Mouse (Mus musculus) MEL (cell line): ENCODE data around the gene Prkx.

ENCODE experiments used
- CHD2 ChIP-seq: IDR thresholded peaks from 2 replicates; pipeline ENCODE4 v1.6.1; 2011; ENCODE audit warnings: low read length, improper control_type of control experiment
- CTCF ChIP-seq, 3 experiments: IDR thresholded peaks in 2 of 3; conservative IDR thresholded peaks in 1 of 3; 2 replicates each; pipeline ENCODE4 v1.5.1; 2011 to 2012; ENCODE audit warnings: low read length in 3 of 3, low read depth in 2 of 3, mild to moderate bottlenecking in 2 of 3, improper control_type of control experiment in 1 of 3, inconsistent platforms in 1 of 3, mixed read lengths in 1 of 3, moderate library complexity in 1 of 3; ENCODE audit not compliant: control insufficient read depth in 1 of 3, insufficient read depth in 1 of 3, poor library complexity in 1 of 3, severe bottlenecking in 1 of 3
- E2F4 ChIP-seq: IDR thresholded peaks from 2 replicates; pipeline ENCODE4 v1.6.1; 2011; ENCODE audit warnings: low read depth, low read length, improper control_type of control experiment, borderline replicate concordance
- EP300 ChIP-seq, 2 experiments: IDR thresholded peaks; 2 replicates each; pipeline ENCODE4 v1.6.1; 2011; ENCODE audit warnings: improper control_type of control experiment in 2 of 2, low read length in 2 of 2, low read depth in 1 of 2, mild to moderate bottlenecking in 1 of 2
- GATA1 ChIP-seq: IDR thresholded peaks from 2 replicates; pipeline ENCODE4 v1.6.1; 2011; ENCODE audit warnings: low read depth, low read length, improper control_type of control experiment
- HCFC1 ChIP-seq: IDR thresholded peaks from 2 replicates; pipeline ENCODE4 v1.6.1; 2012; ENCODE audit warnings: low read depth, mild to moderate bottlenecking, inconsistent platforms, low read length, improper control_type of control experiment, moderate library complexity
- POLR2A ChIP-seq, 2 experiments: IDR thresholded peaks; 2 replicates each; pipeline ENCODE4 v1.6.1; 2011 to 2012; ENCODE audit warnings: low read length in 2 of 2, mild to moderate bottlenecking in 2 of 2, control low read depth in 1 of 2, improper control_type of control experiment in 1 of 2, low read depth in 1 of 2, moderate library complexity in 1 of 2; ENCODE audit not compliant: control insufficient read depth in 1 of 2, insufficient read depth in 1 of 2, poor library complexity in 1 of 2
- POLR2AphosphoS5 ChIP-seq: IDR thresholded peaks from 2 replicates; pipeline ENCODE4 v1.6.1; 2012; ENCODE audit warnings: low read depth, borderline replicate concordance, mild to moderate bottlenecking, inconsistent platforms, low read length, moderate library complexity, mixed read lengths
- TBP ChIP-seq: IDR thresholded peaks from 2 replicates; pipeline ENCODE4 v1.8.0; 2011; ENCODE audit warnings: low read depth, low read length, improper control_type of control experiment
- TCF12 ChIP-seq: IDR thresholded peaks from 2 replicates; pipeline ENCODE4 v1.6.1; 2014; ENCODE audit warnings: low read depth, mild to moderate bottlenecking, inconsistent platforms, low read length, improper control_type of control experiment, moderate library complexity
- USF1 ChIP-seq: IDR thresholded peaks from 2 replicates; pipeline ENCODE4 v1.6.1; 2014; ENCODE audit warnings: low read depth, mild to moderate bottlenecking, inconsistent platforms, low read length, improper control_type of control experiment, moderate library complexity

GRCm38 (mm10) chrX:77794962-77795857 is 868 bp downstream of the Prkx start:
- TF ChIP-seq CTCF (IDR thresholded peaks at IDR 0.05 in 2 of 3, conservative IDR thresholded peaks at IDR 0.05 in 1 of 3; ENCODE audit: control insufficient read depth in 1 of 3, insufficient read depth in 1 of 3, low read depth in 2 of 3, low read length in 3 of 3, poor library complexity in 1 of 3, severe bottlenecking in 1 of 3), result no peak
- TF ChIP-seq HCFC1, result no peak
- no peak for TF ChIP-seq EP300 (IDR thresholded peaks at IDR 0.05; ENCODE audit: low read depth in 1 of 2, low read length in 2 of 2)
- TF ChIP-seq POLR2A (IDR thresholded peaks at IDR 0.05; ENCODE audit: control insufficient read depth in 1 of 2, insufficient read depth in 1 of 2, low read depth in 1 of 2, low read length in 2 of 2, poor library complexity in 1 of 2), result no peak
- no peak for TF ChIP-seq TCF12
- TF ChIP-seq GATA1, result no peak
- no peak for TF ChIP-seq CHD2
- no peak; the same call in 1 of the 2 replicates for TF ChIP-seq TBP
- TF ChIP-seq E2F4, result no peak
- no peak for TF ChIP-seq USF1
- no peak for TF ChIP-seq POLR2AphosphoS5
